Mouse (Mus musculus): ENCODE results near the gene Slc7a10. TPM values are rescaled to one million over a fixed set of nuclear protein-coding genes. Genes with fewer than 3 reads are reported as not detected.
A peak's percentile ranks its signal among the peaks of the same experiment; 100 is the strongest.

Slc7a10 gene
- polyA plus RNA-seq, 1 experiment, result 100 TPM

GRCm38 (mm10) chr7:35175533-35175932, 10.7 kb upstream of the Slc7a10 start:
- 79% methylated on average over 4 of the region's 4 CpGs for WGBS
- TF ChIP-seq POLR2A (IDR thresholded peaks at IDR 0.05; ENCODE audit: borderline replicate concordance, insufficient read depth, low read length) (no peak), CTCF (IDR thresholded peaks at IDR 0.05; ENCODE audit: borderline replicate concordance, insufficient read depth, low read depth, low read length) (no peak)

GRCm38 (mm10) chr7:35176412-35177381, 9.5 kb upstream of the Slc7a10 start:
- Histone ChIP-seq H3K27ac (ENCODE audit: insufficient read depth, low read length) (no peak overlapping the region), H3K4me3 (replicated peaks; ENCODE audit: insufficient read depth, low read depth, low read length) (no peak overlapping the region), H3K27me3 (ENCODE audit: control insufficient read depth, insufficient read depth, low read length) (no peaks in the 10 kb centered on the region), H3K4me1 (ENCODE audit: control insufficient read depth, insufficient read depth, low read length) (no peaks in the 10 kb centered on the region)
- TF ChIP-seq POLR2A (IDR thresholded peaks at IDR 0.05; ENCODE audit: borderline replicate concordance, insufficient read depth, low read length) (no peak), CTCF (IDR thresholded peaks at IDR 0.05; ENCODE audit: borderline replicate concordance, insufficient read depth, low read depth, low read length) (peak; percentile 37; the same call in 1 of the 2 replicates)
- 52% methylated on average over 18 of the region's 18 CpGs for WGBS
- peak in 1 of 2 experiments; percentile 23 for DNase-seq

More at GRCm38 (mm10) chr7:35175533-35175932, 10.7 kb upstream of the Slc7a10 start:
- no peaks in the 10 kb centered on the region for H3K4me1 ChIP-seq (ENCODE audit: control insufficient read depth, insufficient read depth, low read length)
- DNase-seq, result no peak
- no peaks in the 10 kb centered on the region for H3K27me3 ChIP-seq (ENCODE audit: control insufficient read depth, insufficient read depth, low read length)
- H3K4me3 ChIP-seq (replicated peaks; ENCODE audit: insufficient read depth, low read depth, low read length), result no peak overlapping the region
- H3K27ac ChIP-seq (ENCODE audit: insufficient read depth, low read length), result no peak overlapping the region

- Histone ChIP-seq H3K4me1 (ENCODE audit: control insufficient read depth, insufficient read depth, low read length) (no peaks in the 10 kb centered on the region), H3K27me3 (ENCODE audit: control insufficient read depth, insufficient read depth, low read length) (no peaks in the 10 kb centered on the region; the same call in 1 of the 2 replicates), H3K27ac (ENCODE audit: insufficient read depth, low read length) (no peak overlapping the region), H3K4me3 (replicated peaks; ENCODE audit: insufficient read depth, low read depth, low read length) (no peak overlapping the region)
- 0 out of 2 replicates have a peak, but pooled peaks have one; percentile 10 for TF ChIP-seq CTCF (IDR thresholded peaks at IDR 0.05; ENCODE audit: borderline replicate concordance, insufficient read depth, low read depth, low read length)
- TF ChIP-seq POLR2A (IDR thresholded peaks at IDR 0.05; ENCODE audit: borderline replicate concordance, insufficient read depth, low read length), result no peak
- peak; percentile 29 to 43 for DNase-seq
- WGBS, result 4% methylated on average over 54 of the region's 54 CpGs
Observed at GRCm38 (mm10) chr7:35184833-35185724, 1.1 kb upstream of the Slc7a10 start.

- H3K4me1 ChIP-seq (ENCODE audit: control insufficient read depth, insufficient read depth, low read length), result 0 out of 2 replicates have a peak, but pooled peaks cover 3% of the 10 kb centered on the region
- TF ChIP-seq CTCF (IDR thresholded peaks at IDR 0.05; ENCODE audit: borderline replicate concordance, insufficient read depth, low read depth, low read length) (no peak), POLR2A (IDR thresholded peaks at IDR 0.05; ENCODE audit: borderline replicate concordance, insufficient read depth, low read length) (no peak)
- no peaks in the 10 kb centered on the region; the same call in 1 of the 2 replicates for H3K27me3 ChIP-seq (ENCODE audit: control insufficient read depth, insufficient read depth, low read length)
- H3K27ac ChIP-seq (ENCODE audit: insufficient read depth, low read length), result no peak overlapping the region
- WGBS, result 66% methylated on average over 5 of the region's 5 CpGs
- no peak for DNase-seq
- H3K4me3 ChIP-seq (replicated peaks; ENCODE audit: insufficient read depth, low read depth, low read length), result no peak overlapping the region
Observed at GRCm38 (mm10) chr7:35189699-35190098, 3.5 kb downstream of the Slc7a10 start.

- H3K27me3 ChIP-seq (ENCODE audit: control insufficient read depth, insufficient read depth, low read length), result no peaks in the 10 kb centered on the region
- H3K27ac ChIP-seq (ENCODE audit: insufficient read depth, low read length), result no peak overlapping the region
- 13% methylated on average over 2 of the region's 2 CpGs for WGBS
- H3K4me3 ChIP-seq (replicated peaks; ENCODE audit: insufficient read depth, low read depth, low read length), result no peak overlapping the region
- no peak for DNase-seq
- no peak for TF ChIP-seq POLR2A (IDR thresholded peaks at IDR 0.05; ENCODE audit: borderline replicate concordance, insufficient read depth, low read length)
- TF ChIP-seq CTCF (IDR thresholded peaks at IDR 0.05; ENCODE audit: borderline replicate concordance, insufficient read depth, low read depth, low read length), result no peak
- H3K4me1 ChIP-seq (ENCODE audit: control insufficient read depth, insufficient read depth, low read length), result 0 out of 2 replicates have a peak, but pooled peaks cover 3% of the 10 kb centered on the region
Observed at GRCm38 (mm10) chr7:35191276-35191675, 5.1 kb downstream of the Slc7a10 start.

- WGBS, result 61% methylated on average over 2 of the region's 2 CpGs
- DNase-seq, result no peak
- H3K27me3 ChIP-seq (ENCODE audit: control insufficient read depth, insufficient read depth, low read length), result no peaks in the 10 kb centered on the region
- H3K27ac ChIP-seq (ENCODE audit: insufficient read depth, low read length), result no peak overlapping the region
- TF ChIP-seq POLR2A (IDR thresholded peaks at IDR 0.05; ENCODE audit: borderline replicate concordance, insufficient read depth, low read length) (no peak), CTCF (IDR thresholded peaks at IDR 0.05; ENCODE audit: borderline replicate concordance, insufficient read depth, low read depth, low read length) (no peak)
- no peak overlapping the region for H3K4me3 ChIP-seq (replicated peaks; ENCODE audit: insufficient read depth, low read depth, low read length)
- H3K4me1 ChIP-seq (ENCODE audit: control insufficient read depth, insufficient read depth, low read length), result peaks cover 3% of the 10 kb centered on the region; the same call in 1 of the 2 replicates
Observed at GRCm38 (mm10) chr7:35197022-35197421, 10.8 kb downstream of the Slc7a10 start.

Data from cerebellum, adult 2 months (tissue).